Mouse (Mus musculus): ENCODE results near the gene Dpp8. TPM values are rescaled to one million over a fixed set of nuclear protein-coding genes. Genes with fewer than 3 reads are reported as not detected.
"Not testable (repeated sequence)": the region's sequence is repeated elsewhere in the genome, so short reads cannot be mapped to it uniquely, and the experiment has no call there.

The Dpp8 gene
- 53.7 and 64.4 TPM in 2 replicates for polyA plus RNA-seq (2012; rRNA removed)

DNA sequence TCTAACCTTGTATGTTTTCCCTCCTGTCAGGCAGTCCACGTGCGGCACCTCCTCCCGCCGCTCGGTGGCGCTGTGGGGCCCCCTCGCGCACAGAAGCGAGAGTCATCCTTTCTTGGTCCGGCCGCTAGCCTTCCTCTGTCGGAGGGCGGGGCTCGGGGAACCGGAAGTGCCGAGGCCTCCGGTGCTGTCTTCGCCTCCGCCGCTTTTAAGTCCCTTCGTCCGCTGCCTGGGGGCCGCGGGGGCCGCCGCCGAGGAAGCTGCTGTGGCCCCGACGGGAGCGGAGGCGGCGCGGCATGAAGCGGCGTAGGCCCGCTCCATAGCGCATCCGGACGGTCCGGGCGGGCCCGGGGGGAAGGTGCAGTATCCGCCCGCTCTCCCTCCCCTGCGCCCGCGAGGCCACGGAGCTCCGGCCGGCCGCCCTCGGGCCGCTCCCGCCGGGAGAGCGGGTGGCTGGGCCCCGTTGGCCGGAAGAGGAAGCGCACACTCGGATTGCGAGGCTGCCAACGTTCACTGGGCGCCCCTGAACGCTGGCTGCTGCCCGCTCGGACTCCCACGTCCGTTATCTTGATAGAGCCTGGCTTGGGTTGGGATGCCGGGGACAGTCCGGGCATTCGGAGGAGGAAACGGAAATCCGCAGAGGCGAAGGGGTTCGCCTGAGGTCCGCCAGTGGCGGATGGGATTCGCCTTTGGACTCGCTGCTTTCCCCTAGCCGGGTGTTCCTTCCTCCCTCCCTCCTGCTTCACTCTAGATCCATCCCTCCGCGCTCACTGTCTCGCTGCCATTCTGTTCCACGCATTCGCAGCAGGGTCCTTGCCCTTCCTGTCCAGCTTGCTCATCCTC, at the start of gene Dpp8:
TSS of gene Dpp8 (plus strand) at position 146 of the 840 bp plus-strand sequence.
- DNase-seq (ENCODE audit: low spot score) = peak; percentile 87

DNA sequence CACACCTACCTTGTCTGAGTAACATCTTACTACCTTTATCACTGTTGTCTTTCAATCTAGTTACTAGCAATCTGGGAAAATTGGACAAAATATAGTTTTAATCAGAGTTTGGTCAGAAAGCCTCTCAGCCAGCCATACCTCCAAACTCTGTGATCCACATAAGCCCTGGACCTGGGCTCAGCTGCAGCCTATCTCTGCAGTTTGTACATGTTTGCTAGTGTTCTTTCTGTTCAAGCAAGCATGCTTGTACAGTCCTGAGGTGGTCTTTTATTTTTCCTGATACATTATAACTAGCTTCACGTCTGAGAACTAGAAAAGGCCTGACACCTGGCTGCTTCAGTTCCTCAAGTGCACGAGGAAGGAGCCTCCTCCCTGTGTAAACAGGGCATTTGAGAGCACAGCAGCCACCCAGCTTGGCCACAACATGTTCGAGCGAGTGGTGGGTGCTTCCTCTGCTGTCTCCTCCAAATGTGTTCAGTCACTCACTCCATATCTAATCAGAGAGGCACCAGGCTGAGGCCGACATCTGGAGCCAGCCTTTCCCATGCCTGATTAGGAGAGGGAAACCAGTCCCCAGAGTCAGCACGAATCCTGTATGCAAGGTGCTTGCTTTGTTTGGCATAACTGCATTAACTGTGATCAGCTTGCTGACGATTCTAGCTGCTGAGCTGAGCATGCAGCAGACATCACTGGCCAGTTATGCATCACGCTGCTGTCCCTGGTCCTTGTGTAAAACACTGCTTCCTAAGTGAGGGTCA, 47.0 kb upstream of the Dpp8 start:
- DNase-seq (ENCODE audit: low spot score) = peak; percentile 26

DNA sequence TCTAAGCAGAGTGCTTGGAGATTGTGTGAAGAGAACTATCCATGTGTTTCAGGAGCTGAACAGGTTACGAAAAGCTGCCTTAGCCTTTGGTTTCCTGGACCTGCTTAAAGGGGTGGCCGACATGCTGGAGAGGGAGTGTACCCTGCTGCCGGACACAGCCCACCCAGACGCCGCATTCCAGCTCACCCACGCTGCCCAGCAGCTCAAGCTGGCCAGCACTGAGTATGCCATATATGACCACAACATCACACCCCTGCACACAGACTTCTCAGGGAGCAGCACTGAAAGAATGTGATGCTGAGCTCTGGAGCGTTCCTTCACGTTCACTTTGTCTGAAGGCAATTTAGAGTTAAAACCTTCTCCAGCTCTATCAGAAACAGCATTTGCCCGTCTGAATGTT, 46.4 kb upstream of the Dpp8 start:
- peak; percentile 26 for DNase-seq (ENCODE audit: low spot score)

DNA sequence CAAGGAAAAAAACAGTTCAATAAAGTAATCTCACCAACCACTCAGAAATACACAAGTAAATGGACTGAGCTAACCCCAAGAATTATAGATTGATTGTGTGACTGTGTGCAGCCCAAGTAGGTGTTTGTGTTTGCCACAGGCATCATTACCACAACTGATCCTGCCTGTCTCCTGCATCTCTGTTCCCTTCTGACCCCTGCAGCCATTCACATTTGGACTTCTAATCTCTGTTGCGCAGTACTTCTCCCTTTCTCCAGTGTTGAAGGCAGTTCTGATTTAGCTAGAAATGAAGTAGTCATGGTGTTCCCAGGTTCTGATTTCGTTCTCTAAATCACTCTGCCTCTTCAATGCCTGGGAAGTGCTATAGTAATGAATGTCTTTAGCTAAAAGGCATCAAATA, 44.6 kb upstream of the Dpp8 start:
- no peak for DNase-seq (ENCODE audit: low spot score)

DNA sequence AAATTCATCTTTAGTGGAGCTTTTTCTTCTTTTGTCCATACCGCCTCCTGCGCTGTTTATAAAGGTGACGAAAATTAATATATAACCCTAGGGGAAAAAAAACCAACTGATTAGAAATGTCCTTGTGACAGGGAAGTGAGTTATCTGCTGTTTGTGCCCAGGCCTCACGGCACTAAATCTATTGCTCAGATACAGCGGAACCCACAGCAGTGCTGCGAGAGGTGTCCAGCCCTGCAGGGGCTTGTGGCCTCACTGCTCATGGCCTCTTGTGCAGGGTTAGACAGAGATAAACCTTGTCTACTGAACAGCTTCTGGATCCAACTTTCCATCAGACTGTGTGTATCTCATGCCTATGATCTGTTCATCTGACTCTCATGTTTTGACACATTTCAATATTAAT, 43.8 kb upstream of the Dpp8 start:
- DNase-seq (ENCODE audit: low spot score) = no peak

DNA sequence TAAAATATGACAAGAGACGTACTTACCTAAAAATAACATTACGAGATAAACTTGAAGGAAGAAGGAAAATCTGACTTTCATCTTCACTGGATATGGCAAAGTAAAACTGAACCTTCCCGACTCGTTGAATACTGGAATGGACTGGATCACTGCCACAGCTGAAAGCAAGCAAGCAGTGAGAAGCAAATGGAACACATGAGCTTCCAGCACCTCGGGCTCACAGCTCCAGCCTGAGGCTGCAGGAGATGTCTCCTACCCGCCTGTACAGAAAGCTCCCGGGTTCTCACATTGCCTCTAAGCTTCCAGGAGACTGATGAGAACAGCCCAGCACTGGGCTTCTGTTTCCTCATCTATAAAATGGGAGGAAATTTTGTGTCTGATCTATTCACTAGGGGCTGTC, 41.9 kb upstream of the Dpp8 start:
- no peak for DNase-seq (ENCODE audit: low spot score)

DNA sequence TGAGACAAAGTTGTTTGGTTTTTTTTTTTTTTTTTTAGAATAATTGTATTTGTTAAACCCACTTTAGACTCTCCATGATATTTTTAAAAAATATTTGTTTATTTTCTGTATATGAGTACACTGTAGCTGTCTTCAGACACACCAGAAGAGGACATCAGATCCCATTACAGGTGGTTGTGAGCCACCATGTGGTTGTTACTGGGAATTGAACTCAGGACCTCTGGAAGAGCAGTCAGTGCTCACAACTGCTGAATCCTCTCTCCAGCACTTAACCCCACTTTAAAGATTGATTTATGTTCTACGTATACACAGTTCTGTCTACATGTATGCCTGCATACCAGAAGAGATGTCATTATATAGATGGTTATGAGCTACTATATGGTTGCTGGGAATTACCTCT, 36.8 kb upstream of the Dpp8 start:
- not testable (repeated sequence) for DNase-seq (ENCODE audit: low spot score)

DNA sequence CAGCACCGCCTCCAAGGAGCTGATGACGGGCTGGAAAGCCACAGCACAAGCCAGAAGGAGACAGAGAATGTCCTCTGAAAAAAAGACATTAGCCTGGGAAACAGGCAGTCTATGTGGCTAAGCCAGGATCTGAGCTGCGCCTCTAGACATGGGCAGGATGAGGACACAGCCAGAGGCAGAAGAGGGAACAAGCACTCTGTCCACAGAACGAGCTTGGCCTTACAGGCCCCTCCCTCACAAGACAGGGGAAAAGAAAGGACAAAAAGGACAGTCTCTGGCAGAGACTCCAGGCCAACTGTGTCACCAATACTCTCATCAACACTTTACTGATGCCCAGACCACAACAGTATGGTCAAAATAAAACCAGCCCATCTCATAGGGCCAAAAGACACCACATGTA, 30.7 kb upstream of the Dpp8 start:
- DNase-seq (ENCODE audit: low spot score) = no peak

DNA sequence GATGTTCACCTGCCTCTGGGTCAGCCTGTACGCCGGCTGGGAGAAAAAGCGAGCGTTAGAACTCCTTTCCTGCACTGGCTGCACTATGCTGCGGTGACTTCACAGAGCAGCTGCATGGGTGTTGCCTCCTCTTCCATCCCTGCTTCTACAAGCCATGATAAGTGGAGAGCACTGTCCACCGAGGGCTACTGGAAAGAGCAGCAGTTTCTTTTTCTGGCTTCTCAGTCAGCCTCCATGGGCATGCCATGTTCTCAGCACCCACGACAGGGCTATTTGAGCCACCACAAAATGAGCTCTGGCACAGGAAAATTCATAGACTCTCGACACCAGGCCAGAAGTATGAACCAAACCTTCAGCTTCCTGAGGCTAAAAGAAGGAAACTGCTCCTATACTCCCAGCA, 26.5 kb upstream of the Dpp8 start:
- DNase-seq (ENCODE audit: low spot score) = no peak

DNA sequence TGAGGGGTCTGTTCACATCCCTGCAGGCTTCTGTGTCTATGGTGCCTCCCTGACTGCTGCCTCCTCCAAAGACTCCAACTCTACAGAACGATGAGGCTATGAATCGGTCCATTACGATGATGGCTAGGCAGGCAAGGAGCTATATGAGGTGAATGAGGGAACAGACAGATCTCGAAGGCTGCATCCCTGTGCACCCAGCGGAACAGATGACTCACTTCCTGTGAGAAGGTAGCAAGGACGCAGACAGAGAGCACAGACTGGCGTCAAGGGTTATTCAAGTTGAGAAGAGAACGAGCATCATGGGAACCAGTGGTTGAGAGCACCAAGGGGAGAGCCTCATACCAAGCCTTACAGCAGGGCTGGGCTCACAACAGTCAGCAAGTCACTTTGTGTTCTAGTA, 21.6 kb upstream of the Dpp8 start:
- no peak for DNase-seq (ENCODE audit: low spot score)

DNA sequence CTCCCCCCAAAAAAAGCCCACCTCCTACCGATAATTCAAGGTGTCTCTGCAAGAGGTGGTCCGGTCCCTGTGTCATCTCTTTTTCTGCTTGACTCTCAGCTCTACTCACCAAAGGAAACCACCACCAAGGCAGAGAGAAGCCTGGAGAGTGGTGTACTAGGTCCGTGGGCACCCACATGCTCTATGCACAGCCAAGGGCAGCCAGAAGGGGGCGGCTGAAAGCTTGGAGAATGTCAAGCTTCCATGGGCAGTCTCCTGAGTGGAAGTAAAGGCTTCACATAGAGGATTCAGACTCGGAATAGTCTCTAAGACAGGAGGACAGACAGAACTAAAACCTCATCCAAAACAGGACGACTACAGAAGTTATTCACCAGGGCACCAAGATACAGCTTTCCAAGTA, 20.9 kb upstream of the Dpp8 start:
- DNase-seq (ENCODE audit: low spot score) = no peak

DNA sequence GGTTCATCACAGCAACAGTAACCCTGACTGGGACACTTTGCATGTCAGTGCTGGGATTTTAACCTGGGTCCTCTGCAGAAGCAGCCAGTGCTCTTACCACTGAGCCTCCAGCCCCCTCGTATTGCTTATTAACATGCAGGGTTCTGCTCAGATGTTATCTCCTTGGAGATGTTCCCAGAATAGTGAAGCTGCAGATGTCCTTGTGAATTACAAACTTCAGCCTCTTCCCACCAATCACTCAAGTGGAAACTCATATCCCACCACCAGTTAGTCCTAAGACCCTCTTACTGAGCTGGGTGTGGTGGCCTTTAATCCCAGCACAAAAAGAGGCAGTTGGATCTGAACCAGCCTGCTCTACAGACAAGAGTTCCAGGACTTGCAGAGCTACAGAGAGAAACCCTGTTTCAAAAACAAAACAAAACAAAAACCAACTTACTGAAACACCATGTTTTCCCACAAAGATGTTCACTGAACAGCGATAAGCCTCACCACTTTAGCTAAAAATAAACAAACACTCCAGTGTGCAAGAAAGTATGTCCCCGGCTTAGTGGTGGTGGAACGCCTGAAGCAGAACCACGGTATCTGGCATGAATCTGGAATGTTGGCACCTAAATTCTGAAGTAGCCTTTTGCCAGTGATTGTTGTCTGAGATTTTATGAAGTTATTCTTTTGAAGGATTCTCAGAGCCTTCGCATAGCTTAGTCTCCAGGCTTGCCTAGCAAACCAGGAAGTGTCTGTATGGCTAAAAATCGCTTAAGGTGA, 16.6 kb upstream of the Dpp8 start:
- no peak for DNase-seq (ENCODE audit: low spot score)

DNA sequence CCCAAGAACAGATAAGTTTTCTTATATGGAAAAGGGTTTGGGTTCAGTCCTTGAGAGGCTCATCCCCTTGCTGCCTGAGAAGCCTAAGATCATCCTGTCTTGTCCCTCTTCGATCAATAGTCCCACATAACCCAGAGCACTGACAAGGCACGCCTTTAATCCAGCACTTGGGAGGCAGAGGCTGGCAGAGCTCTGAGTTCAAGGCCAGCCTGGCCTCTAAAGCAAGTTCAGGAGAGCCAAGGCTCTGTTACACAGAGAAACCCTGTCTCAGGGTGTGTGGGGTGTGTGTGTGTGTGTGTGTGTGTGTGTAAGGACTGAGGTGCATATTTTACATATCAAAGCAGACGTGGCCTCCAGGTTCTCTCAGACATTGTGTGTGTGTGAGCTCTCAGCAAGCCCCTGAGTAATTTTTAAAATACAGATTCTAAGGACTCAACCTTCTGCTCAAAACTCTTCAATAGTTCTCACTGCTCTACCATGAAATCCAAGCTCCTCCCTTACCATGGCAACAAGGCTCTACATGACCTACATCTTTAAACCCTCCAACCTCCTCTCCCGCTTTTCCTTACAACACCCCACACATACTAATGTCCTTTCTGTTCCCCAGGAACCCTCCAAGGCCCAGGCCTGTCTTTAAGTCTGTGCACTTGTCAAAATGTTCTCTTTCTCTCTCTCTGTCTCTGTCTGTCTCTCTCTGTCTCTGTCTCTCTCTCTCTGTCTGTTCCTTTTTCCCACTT, 15.8 kb upstream of the Dpp8 start:
- DNase-seq (ENCODE audit: low spot score) = no peak

DNA sequence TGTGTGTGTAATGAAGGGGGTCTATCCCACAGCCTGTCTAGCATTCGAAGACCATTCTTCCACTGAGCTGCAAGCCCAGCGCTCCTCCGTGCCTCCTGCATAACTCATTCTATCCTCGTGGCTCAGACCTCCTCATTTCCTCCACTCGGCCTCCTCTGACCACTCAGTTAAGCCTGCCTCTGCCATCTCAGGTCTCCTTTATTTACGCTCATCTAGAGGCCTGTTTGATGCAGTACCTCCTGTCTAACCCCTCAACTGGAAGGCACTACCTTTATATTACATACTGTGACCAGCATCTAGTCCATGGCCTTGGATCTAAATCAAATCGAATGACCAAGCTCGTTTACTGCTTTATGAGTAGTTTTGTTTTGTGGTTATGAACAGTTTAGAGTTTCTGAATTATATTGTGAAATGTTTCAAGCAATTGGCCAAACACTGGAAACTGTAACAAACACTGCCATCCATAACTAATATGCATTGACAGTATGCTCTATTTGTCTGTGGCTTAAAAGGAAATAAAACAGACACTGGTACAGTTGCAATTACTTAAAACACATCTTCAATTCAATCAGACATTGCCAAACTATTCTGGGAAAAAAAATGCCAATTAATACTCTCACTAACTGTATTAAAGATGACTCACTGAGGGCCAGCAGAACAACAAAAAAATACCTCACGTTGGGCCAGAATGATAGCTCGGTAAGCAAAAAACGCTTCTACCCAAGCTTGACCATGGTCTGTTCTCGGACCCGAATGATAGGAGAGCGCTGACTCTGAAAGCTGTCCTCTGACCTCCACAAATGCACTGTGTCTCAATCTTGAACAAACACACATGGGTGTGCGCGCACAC, 15.0 kb upstream of the Dpp8 start:
- DNase-seq (ENCODE audit: low spot score) = no peak

DNA sequence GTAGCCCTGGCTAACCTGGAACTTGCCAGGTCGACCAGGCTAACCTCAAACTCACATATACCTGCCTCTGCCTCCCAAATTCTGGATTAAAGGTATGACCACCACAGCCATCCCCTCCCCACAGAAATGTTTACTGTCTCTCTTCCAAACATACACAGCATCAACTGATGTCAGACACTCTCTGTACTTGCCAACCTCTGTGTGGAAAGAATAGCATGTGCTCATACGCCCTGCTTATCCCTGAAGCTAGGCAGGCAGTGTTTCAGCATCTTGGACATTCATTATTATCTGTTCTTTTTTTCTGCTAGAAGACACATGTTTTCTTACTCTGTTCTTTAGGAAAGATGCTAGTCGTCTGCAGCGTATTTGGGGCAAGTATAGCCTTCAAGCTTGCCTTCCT, 14.3 kb upstream of the Dpp8 start:
- DNase-seq (ENCODE audit: low spot score) = no peak

DNA sequence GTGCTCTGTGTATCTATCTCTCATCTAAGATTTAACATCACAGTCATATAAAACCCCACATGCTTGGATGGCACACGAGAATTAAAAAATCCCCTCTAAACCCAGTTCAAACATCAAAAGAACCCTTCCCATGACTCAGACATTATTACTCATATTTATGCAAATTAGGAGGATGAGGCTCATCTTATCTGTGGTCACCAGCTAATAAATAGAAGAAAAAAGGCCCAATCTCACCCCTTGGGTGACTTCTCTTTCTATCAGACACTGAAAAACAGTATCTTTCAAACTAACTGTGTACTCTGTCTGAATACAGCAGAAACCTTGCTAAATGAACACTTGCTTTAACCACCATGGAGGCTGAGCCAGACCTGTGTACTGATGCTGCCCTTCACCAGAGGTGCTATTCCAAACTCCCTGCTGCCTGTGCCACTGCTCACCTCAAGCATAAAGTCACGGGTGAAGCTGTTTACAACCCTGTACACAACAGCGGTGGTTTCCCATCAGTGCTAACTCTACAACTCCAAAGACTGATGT, 13.6 kb upstream of the Dpp8 start:
- DNase-seq (ENCODE audit: low spot score) = no peak

DNA sequence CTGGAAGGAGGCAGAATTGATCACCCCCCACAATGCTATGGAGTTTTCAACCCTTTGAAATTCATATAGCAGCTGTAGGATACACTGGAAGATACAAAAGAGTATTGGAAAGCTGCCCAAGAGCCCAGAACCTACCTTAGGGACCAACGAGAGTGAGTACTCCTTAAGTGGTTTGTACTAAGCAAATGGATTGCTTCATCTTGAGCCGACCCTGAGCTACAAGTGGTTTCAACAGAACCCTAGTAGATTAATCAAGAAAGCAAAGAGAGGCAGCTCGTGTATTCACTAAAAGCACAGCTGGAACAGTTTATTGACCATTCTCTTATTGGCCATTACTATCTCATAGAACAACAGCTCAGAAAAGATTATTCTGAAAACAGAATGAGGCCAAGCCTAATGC, 13.1 kb upstream of the Dpp8 start:
- DNase-seq (ENCODE audit: low spot score) = no peak

DNA sequence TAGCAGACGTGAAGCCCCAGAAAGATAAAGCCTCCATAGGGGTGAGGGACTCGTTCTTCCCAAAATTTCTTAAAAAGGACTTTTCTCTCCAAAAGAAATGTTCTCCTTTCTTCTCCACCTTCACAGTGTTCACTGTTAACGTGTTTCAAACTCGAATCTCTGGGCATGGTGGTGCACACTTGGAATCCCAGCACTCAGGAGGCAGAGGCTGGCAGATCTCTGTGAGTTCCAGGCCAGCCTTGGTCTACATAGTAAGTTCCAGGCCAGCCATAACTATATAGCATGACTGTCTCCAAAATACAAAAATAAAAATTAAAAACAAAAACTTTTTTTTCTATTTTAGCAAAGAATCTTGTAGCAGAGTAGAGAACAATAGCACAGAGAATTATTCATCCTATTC, 12.1 kb upstream of the Dpp8 start:
- no peak for DNase-seq (ENCODE audit: low spot score)

DNA sequence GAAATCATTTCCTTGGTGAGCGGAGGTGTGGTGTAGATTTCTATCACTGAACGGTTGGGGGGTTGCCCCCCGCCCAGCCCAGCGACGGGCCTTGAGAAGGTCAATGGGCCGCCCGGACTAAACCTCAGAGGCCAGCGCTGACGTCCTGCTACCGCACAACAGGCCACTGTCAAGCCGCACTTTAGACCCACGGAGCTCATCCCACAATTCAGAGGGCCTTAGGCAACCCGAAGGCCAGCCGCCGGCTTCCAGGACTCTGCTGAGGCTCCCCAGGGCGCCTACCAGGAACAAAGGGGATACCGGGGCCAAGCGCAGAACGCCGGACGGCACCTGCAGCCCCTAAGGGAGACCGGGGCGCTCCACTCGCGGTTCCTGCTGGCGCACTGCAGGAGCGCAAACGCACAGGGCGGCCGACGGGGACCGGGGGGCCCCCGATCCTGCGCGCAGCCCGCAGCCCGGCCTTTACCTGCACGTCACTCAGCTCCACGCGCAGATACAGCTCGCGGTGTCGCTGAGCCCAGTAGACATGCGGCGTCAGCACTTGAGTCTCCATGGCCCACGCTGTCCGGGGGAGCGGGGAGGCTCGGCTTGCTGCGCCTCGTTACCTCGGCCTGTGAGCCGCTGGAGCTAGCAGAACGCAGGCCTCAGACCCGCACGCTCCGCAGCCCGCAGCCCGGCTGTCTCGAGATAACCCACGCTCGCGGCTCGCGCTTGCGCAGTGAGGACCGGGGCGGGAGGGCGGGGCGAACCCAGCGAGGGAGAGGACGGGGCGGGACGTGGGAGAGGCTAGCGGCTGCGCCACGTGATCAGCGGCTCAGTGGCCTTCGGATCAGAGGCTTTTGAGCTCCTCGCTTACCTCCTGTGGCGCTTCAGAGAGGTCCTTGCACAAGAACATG, 11.0 kb upstream of the Dpp8 start, which contains the start of gene Hacd3:
TSS of gene Hacd3 (minus strand) at position 703 of the 896 bp plus-strand sequence.
- DNase-seq (ENCODE audit: low spot score) = peak; percentile 84
